Mouse (Mus musculus): ENCODE data around the gene Klf7.

DNA sequence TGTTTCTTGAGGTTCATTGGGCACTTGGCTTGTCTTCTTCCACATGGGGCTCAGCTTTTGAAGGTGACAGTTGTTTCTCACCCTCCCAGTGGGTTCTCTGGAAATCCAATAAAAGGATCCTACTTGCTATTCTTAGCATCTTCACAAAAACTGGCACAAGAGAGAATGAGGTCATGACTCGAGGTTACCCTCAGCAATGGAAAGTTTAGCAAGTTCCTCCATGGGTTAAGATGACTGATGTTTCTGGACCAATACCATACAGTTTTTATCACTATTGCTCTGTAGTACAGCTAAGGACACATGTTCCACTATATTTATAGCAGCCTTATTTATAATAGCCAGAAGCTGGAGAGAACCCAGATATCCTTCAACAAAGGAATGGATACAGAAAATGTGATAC lies 12.4 kb upstream of the Klf7 start:
- no peak for TF ChIP-seq CTCF (IDR thresholded peaks at IDR 0.05)
- no peak for TF ChIP-seq EP300 (IDR thresholded peaks at IDR 0.05)
